Mouse (Mus musculus): ENCODE measurements around the gene Syt14. TPM values are rescaled to one million over a fixed set of nuclear protein-coding genes. Genes with fewer than 3 reads are reported as not detected.

Syt14 gene
- polyA plus RNA-seq, 1 experiment, result not detected

DNA sequence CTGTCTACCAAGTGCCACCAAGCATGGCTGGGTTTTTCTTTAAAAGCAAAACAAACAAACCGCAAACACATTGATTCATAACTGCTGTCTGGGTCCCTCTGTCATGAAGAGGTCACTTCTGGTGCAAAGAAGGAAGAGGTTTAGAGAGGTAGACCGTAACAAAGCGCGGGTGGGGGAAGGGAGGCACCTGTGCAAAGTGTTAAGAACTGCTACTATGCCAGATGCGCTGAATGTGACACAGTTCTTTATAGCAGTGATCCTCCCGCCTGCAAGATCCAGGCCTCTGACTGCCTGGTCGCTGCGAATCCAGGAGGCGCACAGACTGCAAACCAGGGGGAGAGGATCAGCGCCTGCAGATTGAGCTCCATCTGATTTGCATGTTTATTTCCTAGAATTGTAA lies 179.2 kb downstream of the Syt14 start:
- TF ChIP-seq FLI1 (IDR thresholded peaks at IDR 0.05; ENCODE audit: low read length), result no peak
- TF ChIP-seq GATA1 (IDR thresholded peaks at IDR 0.05; ENCODE audit: borderline replicate concordance, low read length), result no peak
- peaks cover 79% of the 10 kb centered on the region for H3K27me3 ChIP-seq (replicated peaks)

GRCm38 (mm10) chr1:192855474-192856230 lies 179.9 kb downstream of the Syt14 start, which contains the start of gene Sertad4:
Gene Sertad4 (minus strand): TSS chr1:192855756.
- H3K9me3 ChIP-seq, result no peaks in the 10 kb centered on the region
- H3K4me3 ChIP-seq (replicated peaks), result no peak within 1 kb of the TSS
- peaks cover 85% of the 10 kb centered on the region for H3K27me3 ChIP-seq (replicated peaks)
- no peaks in the 10 kb centered on the region for H3K36me3 ChIP-seq (replicated peaks; ENCODE audit: low read length)
- H3K4me1 ChIP-seq, result no peaks in the 10 kb centered on the region
- no peak for TF ChIP-seq GATA1 (IDR thresholded peaks at IDR 0.05; ENCODE audit: borderline replicate concordance, low read length)
- TF ChIP-seq FLI1 (IDR thresholded peaks at IDR 0.05; ENCODE audit: low read length), result no peak

More for the DNA sequence above, 179.2 kb downstream of the Syt14 start:
- no peaks in the 10 kb centered on the region for H3K9me3 ChIP-seq
- H3K36me3 ChIP-seq (replicated peaks; ENCODE audit: low read length), result no peaks in the 10 kb centered on the region
- no peak overlapping the region for H3K4me3 ChIP-seq (replicated peaks)
- no peaks in the 10 kb centered on the region for H3K4me1 ChIP-seq

DNA sequence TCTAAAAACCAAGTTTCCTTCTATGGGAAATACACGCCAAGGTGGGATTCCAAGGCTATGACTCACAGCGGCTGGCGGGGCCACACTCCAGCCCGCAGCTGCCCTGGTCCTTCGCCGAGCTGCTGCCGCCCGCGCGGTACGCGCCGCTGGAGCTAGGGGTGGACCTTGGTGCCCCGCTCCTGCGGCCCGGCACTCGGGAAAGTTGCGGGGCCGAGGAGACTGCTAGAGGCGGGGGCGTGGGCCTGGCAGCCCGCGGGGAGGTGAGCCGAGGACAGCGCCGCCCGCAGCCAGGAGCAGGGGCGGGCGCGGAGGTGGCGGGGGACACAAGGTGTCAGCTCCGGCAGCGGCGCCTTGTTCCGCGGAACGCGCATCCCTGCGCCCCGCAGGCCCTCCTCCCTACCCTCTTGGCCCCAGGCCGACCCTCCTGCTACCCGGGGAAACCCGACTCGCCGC lies 180.7 kb downstream of the Syt14 start:
- Histone ChIP-seq H3K27me3 (replicated peaks) (peaks cover 85% of the 10 kb centered on the region), H3K4me3 (replicated peaks) (no peak overlapping the region), H3K36me3 (replicated peaks; ENCODE audit: low read length) (no peaks in the 10 kb centered on the region), H3K4me1 (no peaks in the 10 kb centered on the region), H3K9me3 (no peaks in the 10 kb centered on the region)
- TF ChIP-seq GATA1 (IDR thresholded peaks at IDR 0.05; ENCODE audit: borderline replicate concordance, low read length) (no peak), FLI1 (IDR thresholded peaks at IDR 0.05; ENCODE audit: low read length) (no peak)

DNA sequence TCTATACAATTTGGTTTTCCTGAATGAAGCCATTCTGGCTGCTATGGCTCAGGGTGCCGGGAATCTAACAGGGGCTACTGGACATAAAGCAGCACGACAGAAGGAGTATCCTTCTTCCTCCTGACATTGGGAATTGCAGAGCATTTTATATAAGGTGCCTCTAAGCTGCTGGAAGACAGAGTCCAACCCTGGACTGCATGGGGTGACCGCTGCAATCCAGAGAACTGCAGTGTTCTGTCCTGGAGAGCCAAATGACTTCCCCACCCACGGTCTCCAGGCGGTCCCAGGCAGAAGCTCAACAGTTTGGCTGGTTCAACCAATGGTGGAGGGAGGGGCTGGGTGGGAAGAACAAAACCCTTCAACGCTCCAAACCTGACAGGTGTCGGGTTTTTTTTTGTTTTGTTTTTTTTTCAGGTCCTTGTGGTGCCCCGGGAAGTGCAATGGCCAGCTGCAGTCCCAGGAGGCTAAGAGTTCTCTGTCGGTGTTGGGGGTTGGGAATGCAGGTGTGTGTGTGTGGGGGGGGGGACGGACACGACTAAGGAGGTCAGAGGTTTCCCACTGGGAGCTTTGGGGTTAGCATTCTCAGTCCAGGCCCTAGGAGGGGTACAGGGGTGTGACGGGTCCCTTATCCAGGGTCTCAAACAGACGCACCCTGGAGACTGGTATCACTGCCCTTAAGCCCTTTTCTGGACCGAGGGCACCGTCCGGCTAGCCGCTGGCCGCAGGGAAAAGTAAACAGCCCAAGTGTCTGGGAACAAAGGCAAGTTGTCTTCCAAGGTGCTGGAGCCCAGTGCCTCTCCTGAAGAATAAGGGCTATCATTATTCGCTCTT lies 181.4 kb downstream of the Syt14 start:
- TF ChIP-seq FLI1 (IDR thresholded peaks at IDR 0.05; ENCODE audit: low read length) (no peak), GATA1 (IDR thresholded peaks at IDR 0.05; ENCODE audit: borderline replicate concordance, low read length) (no peak)

DNA sequence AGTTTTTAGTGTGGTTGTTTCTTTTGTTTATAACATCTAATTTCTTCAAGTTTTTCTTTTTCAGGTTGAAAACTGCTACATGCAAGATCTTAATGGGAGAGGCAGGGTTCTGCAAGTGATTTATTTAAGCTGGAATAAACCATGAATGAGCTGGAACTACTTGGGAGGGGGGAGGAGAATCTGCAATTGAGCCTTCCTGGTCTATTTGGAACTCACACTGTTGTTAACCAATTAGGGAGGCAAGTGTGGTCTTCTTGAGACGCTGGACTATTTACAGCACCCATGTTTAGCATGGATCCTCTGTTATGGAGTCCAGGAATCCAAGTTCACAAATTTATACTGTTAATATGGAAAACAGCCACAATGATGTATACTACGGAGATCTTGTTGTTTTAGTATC lies 182.1 kb downstream of the Syt14 start:
- Histone ChIP-seq H3K4me1 (no peaks in the 10 kb centered on the region), H3K27me3 (replicated peaks) (peaks cover 92% of the 10 kb centered on the region), H3K4me3 (replicated peaks) (no peak overlapping the region), H3K9me3 (peaks cover 8% of the 10 kb centered on the region), H3K36me3 (replicated peaks; ENCODE audit: low read length) (no peaks in the 10 kb centered on the region)
- TF ChIP-seq GATA1 (IDR thresholded peaks at IDR 0.05; ENCODE audit: borderline replicate concordance, low read length) (no peak), FLI1 (IDR thresholded peaks at IDR 0.05; ENCODE audit: low read length) (no peak)

More for the DNA sequence above, 181.4 kb downstream of the Syt14 start:
- Histone ChIP-seq H3K9me3 (peaks cover 3% of the 10 kb centered on the region), H3K27me3 (replicated peaks) (peaks cover 89% of the 10 kb centered on the region), H3K4me1 (no peaks in the 10 kb centered on the region), H3K36me3 (replicated peaks; ENCODE audit: low read length) (no peaks in the 10 kb centered on the region), H3K4me3 (replicated peaks) (no peak overlapping the region)

DNA sequence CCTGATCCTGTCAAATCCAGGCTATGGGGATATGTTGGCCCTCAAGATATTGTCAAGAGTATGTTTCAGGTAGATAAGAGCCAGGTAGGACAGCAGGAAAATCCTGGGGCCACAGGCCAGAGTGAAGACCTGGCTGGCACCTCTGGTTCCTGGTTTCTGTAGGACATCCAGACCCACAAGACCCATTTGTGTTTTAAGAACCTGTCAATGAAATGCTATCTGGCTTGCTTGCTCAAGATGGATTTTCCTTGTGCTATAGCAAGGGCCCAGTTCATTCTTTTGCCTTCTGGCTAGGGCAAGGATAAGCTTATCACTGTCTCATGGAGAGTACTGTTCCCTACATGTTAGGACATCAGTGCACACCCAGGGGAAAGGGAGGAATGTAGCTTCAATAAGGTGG lies 183.5 kb downstream of the Syt14 start:
- Histone ChIP-seq H3K27me3 (replicated peaks) (peaks cover 90% of the 10 kb centered on the region), H3K4me1 (no peaks in the 10 kb centered on the region), H3K4me3 (replicated peaks) (no peak overlapping the region), H3K36me3 (replicated peaks; ENCODE audit: low read length) (no peaks in the 10 kb centered on the region), H3K9me3 (peaks cover 8% of the 10 kb centered on the region)
- no peak for TF ChIP-seq FLI1 (IDR thresholded peaks at IDR 0.05; ENCODE audit: low read length)
- no peak for TF ChIP-seq GATA1 (IDR thresholded peaks at IDR 0.05; ENCODE audit: borderline replicate concordance, low read length)

GRCm38 (mm10) chr1:192851640-192852039 lies 183.9 kb downstream of the Syt14 start:
- peaks cover 90% of the 10 kb centered on the region for H3K27me3 ChIP-seq (replicated peaks)
- no peaks in the 10 kb centered on the region for H3K4me1 ChIP-seq
- TF ChIP-seq GATA1 (IDR thresholded peaks at IDR 0.05; ENCODE audit: borderline replicate concordance, low read length) (no peak), FLI1 (IDR thresholded peaks at IDR 0.05; ENCODE audit: low read length) (no peak)
- no peak overlapping the region for H3K4me3 ChIP-seq (replicated peaks)
- peaks cover 8% of the 10 kb centered on the region for H3K9me3 ChIP-seq
- no peaks in the 10 kb centered on the region for H3K36me3 ChIP-seq (replicated peaks; ENCODE audit: low read length)

DNA sequence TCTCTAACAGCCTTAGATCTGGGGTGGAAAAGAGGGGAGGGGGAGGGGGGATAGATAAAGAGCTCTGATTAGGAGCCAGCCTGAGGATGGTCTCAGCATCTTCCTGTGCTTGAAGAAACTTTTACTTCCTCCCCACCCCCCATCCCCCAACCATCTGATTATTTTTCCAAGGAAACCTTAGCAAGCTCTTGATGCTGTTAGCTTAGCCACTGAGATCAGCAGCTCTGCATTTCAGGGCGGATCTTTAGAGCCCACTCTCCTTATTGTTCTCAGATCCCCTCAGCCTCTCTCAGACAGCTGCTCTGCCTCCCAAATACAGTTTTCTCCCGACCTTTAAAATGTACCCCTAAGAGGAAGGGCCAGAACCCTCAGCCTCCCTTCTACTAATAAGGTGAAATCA lies 184.4 kb downstream of the Syt14 start:
- peaks cover 86% of the 10 kb centered on the region for H3K27me3 ChIP-seq (replicated peaks)

GRCm38 (mm10) chr1:192849616-192850015 lies 186.0 kb downstream of the Syt14 start:
- peaks cover 77% of the 10 kb centered on the region for H3K27me3 ChIP-seq (replicated peaks)
- no peaks in the 10 kb centered on the region for H3K36me3 ChIP-seq (replicated peaks; ENCODE audit: low read length)
- no peaks in the 10 kb centered on the region for H3K4me1 ChIP-seq
- TF ChIP-seq GATA1 (IDR thresholded peaks at IDR 0.05; ENCODE audit: borderline replicate concordance, low read length), result no peak
- TF ChIP-seq FLI1 (IDR thresholded peaks at IDR 0.05; ENCODE audit: low read length), result no peak
- no peak overlapping the region for H3K4me3 ChIP-seq (replicated peaks)
- peaks cover 8% of the 10 kb centered on the region for H3K9me3 ChIP-seq

More for the DNA sequence above, 184.4 kb downstream of the Syt14 start:
- TF ChIP-seq FLI1 (IDR thresholded peaks at IDR 0.05; ENCODE audit: low read length) (no peak), GATA1 (IDR thresholded peaks at IDR 0.05; ENCODE audit: borderline replicate concordance, low read length) (no peak)
- H3K4me3 ChIP-seq (replicated peaks), result no peak overlapping the region
- H3K4me1 ChIP-seq, result no peaks in the 10 kb centered on the region
- H3K9me3 ChIP-seq, result peaks cover 8% of the 10 kb centered on the region
- no peaks in the 10 kb centered on the region for H3K36me3 ChIP-seq (replicated peaks; ENCODE audit: low read length)

DNA sequence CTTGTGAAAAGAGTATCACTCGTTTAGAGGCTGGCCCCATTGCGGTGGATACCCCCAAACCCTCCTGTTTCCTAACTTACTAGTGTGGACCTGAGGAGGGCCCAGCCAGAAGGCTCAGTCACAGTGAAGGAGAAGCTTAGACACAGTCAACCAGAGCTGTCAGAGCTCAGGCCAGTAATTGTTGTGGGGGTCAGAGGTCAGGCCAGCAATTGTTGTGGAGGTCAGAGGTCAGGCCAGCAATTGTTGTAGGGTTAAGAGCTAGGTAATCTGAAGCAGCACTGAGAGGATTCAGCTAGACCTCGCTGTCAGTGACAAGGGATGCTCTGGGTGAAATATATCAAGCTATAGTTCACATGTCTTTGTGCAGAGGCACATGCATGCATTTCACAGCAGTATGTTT lies 188.3 kb downstream of the Syt14 start:
- H3K36me3 ChIP-seq (replicated peaks; ENCODE audit: low read length), result no peaks in the 10 kb centered on the region
- peaks cover 8% of the 10 kb centered on the region for H3K9me3 ChIP-seq
- H3K4me1 ChIP-seq, result peaks cover 6% of the 10 kb centered on the region; the same call in 1 of the 2 replicates
- peaks cover 64% of the 10 kb centered on the region for H3K27me3 ChIP-seq (replicated peaks)
- no peak overlapping the region for H3K4me3 ChIP-seq (replicated peaks)
- TF ChIP-seq FLI1 (IDR thresholded peaks at IDR 0.05; ENCODE audit: low read length) (no peak), GATA1 (IDR thresholded peaks at IDR 0.05; ENCODE audit: borderline replicate concordance, low read length) (no peak)

Other genes starting within 250 kb of the Syt14 start
- not detected in 2 replicates for gene Sertad4, start 180.0 kb downstream of the Syt14 start, polyA plus RNA-seq (2012; ENCODE audit: insufficient read depth, low replicate concordance)
- gene Diexf, start 94.5 kb upstream of the Syt14 start, polyA plus RNA-seq (2012; ENCODE audit: insufficient read depth, low replicate concordance), result 0.84 TPM in 1 of 2 replicates, not detected in the other
- gene Irf6, start 117.3 kb upstream of the Syt14 start, polyA plus RNA-seq (2012; ENCODE audit: insufficient read depth, low replicate concordance), result not detected in 2 replicates
- 1.0 and 1.5 TPM in 2 replicates for gene A130010J15Rik, start 132.3 kb upstream of the Syt14 start, polyA plus RNA-seq (2012; ENCODE audit: insufficient read depth, low replicate concordance)
- gene Traf3ip3, start 165.9 kb upstream of the Syt14 start, polyA plus RNA-seq (2012; ENCODE audit: insufficient read depth, low replicate concordance), result 7.6 and 33.7 TPM in 2 replicates
- gene Lamb3, start 171.9 kb upstream of the Syt14 start, polyA plus RNA-seq (2012; ENCODE audit: insufficient read depth, low replicate concordance), result 0.31 TPM in 1 of 2 replicates, not detected in the other
- gene Hsd11b1, start 228.3 kb upstream of the Syt14 start, polyA plus RNA-seq (2012; ENCODE audit: insufficient read depth, low replicate concordance), result 0.27 TPM in 1 of 2 replicates, not detected in the other
- gene G0s2, start 237.4 kb upstream of the Syt14 start, polyA plus RNA-seq (2012; ENCODE audit: insufficient read depth, low replicate concordance), result 1.5 TPM in 1 of 2 replicates, not detected in the other

Data from megakaryocyte, embryonic 14.5 days (primary cell).